Mouse (Mus musculus) heart, embryonic 14.5 days (tissue): ENCODE measurements at regions not wholly inside any gene's neighbourhood (a gene's known extent, or its start where the extent isn't known, plus 50 kb on each side); places are given as distances from the start of the nearest gene placed in this dataset.

Experiments
- ATAC-seq: fragments of 200-750 bp; cut with Nextera tagmentation; 2 replicates; pipeline ENCODE4 v1.8.0; 2017; ENCODE audit warnings: low read depth, moderate TSS enrichment; ENCODE audit not compliant: insufficient number of reproducible peaks, insufficient read depth, low FRiP score
- H3K27ac ChIP-seq, 2 experiments: fragments of 200-500 bp in 1 of 2; fragments of 300-500 bp in 1 of 2; sonication (generic) in 1 of 2; replicated peaks in 1 of 2; 2 replicates each; pipeline ENCODE4 v1.5.1; 2012 to 2014; ENCODE audit warnings: low read depth in 2 of 2, low read length in 2 of 2, control low read depth in 1 of 2, mild to moderate bottlenecking in 1 of 2, mixed read lengths in 1 of 2; ENCODE audit not compliant: control insufficient read depth in 1 of 2, insufficient read depth in 1 of 2
- H3K27me3 ChIP-seq: fragments of 300-500 bp; sonication (generic); 2 replicates; pipeline ENCODE4 v1.6.1; 2014; ENCODE audit warnings: mild to moderate bottlenecking, low read length, control low read depth; ENCODE audit not compliant: control insufficient read depth, insufficient read depth
- H3K36me3 ChIP-seq: fragments of 300-500 bp; sonication (generic); 2 replicates; pipeline ENCODE4 v1.6.1; 2014; ENCODE audit warnings: mild to moderate bottlenecking, control low read depth, low read length, mixed read lengths; ENCODE audit not compliant: control insufficient read depth, insufficient read depth
- H3K4me1 ChIP-seq, 2 experiments: fragments of 200-500 bp in 1 of 2; fragments of 300-500 bp in 1 of 2; sonication (generic) in 1 of 2; 2 replicates each; pipeline ENCODE4 v1.6.1; 2012 to 2014; ENCODE audit warnings: low read length in 2 of 2, control low read depth in 1 of 2, mixed read lengths in 1 of 2; ENCODE audit not compliant: control insufficient read depth in 2 of 2, insufficient read depth in 2 of 2
- H3K4me2 ChIP-seq: fragments of 300-500 bp; sonication (generic); 2 replicates; pipeline ENCODE4 v1.6.1; 2014; ENCODE audit warnings: mild to moderate bottlenecking, low read length
- H3K4me3 ChIP-seq, 2 experiments: fragments of 200-500 bp in 1 of 2; fragments of 300-500 bp in 1 of 2; sonication (generic) in 1 of 2; 2 replicates each; pipeline ENCODE4 v1.5.1; 2012 to 2014; ENCODE audit warnings: low read length in 2 of 2, mild to moderate bottlenecking in 2 of 2, control low read depth in 1 of 2, low read depth in 1 of 2, moderate library complexity in 1 of 2; ENCODE audit not compliant: control insufficient read depth in 1 of 2, insufficient read depth in 1 of 2
- H3K9ac ChIP-seq: fragments of 300-500 bp; sonication (generic); 2 replicates; pipeline ENCODE4 v1.6.1; 2014; ENCODE audit warnings: mild to moderate bottlenecking, low read length
- H3K9me3 ChIP-seq: fragments of 300-500 bp; sonication (generic); 2 replicates; pipeline ENCODE4 v1.6.1; 2016; ENCODE audit warnings: low read length, control low read depth; ENCODE audit not compliant: control insufficient read depth
- WGBS: fragments of 180-500 bp; shearing (Covaris S2); extraction: QIAGEN DNeasy Blood & Tissue Kit; methylation state at CpG from one replicate; pipeline ENCODE4 v1.1.7; 2014; 5-methylcytosine and 5-hydroxymethylcytosine counted together

DNA sequence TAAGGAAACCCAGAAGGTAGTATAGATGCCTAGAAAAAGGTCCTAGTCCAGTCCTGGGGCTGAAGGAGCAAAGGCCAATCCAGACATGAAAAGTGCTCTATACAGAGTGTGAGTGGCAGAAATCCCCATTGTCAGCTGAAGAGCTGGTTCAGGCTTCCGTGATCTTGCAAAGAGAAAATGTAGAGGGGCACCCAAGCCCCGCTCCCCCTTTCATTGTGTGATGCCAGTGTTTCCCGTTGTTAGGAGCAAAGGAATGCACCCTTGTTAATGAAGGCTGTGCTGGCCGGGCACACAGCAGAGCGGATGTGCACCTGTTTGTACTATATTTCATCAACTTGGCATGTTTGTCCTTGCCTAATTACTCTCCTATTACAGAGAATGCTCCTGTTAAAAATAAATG lies 492.5 kb downstream of the Mdfic start:
- no peaks in the 10 kb centered on the region for H3K27me3 ChIP-seq
- no peak overlapping the region for H3K27ac ChIP-seq
- 62% methylated on average over 5 of the region's 5 CpGs for WGBS
- no peak overlapping the region for H3K4me3 ChIP-seq
- H3K9me3 ChIP-seq: no peaks in the 10 kb centered on the region
- H3K4me1 ChIP-seq: no peaks in the 10 kb centered on the region
- H3K36me3 ChIP-seq: no peaks in the 10 kb centered on the region
- ATAC-seq: no peak
- no peak overlapping the region for H3K4me2 ChIP-seq
- H3K9ac ChIP-seq: no peak overlapping the region

GRCm38 (mm10) chr6:16213635-16214034 lies 493.2 kb downstream of the Mdfic start:
- Histone ChIP-seq H3K4me3 (no peak overlapping the region), H3K27ac (no peak overlapping the region), H3K27me3 (no peaks in the 10 kb centered on the region), H3K9ac (no peak overlapping the region), H3K4me1 (no peaks in the 10 kb centered on the region), H3K4me2 (no peak overlapping the region), H3K36me3 (no peaks in the 10 kb centered on the region), H3K9me3 (no peaks in the 10 kb centered on the region)
- 85% methylated on average over 4 of the region's 4 CpGs for WGBS
- ATAC-seq: no peak

DNA sequence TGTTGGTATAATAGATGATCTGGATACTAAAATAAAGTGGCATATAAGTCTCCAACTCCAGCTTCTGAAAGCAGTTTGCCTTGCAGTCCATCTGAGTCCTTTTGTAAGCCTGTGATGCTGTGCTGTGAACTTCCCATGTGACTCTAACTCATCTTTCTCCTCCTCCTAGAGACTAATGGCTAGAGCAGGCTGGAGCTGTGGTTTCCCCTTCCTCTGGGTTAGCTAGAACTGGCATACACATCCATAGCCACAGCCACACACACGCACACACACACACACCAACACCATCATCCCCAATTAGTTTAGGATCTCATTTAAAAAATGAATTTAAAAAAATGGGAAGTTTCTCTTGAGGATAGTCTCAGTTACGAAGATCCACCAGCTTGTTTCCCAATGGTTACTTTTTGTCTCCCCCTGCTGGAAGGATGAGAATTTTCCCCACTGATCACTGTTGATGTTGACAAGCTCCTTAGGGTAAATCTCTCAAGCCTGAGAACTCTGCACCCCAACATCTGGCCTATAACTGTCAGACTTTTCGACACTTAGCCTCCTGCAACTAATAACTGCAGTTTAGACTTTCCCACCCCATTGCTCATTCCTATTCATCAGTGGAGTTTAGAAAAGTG lies 500.7 kb downstream of the Mdfic start:
- no peak overlapping the region for H3K27ac ChIP-seq
- 30% methylated on average over 3 of the region's 3 CpGs for WGBS
- H3K36me3 ChIP-seq: no peaks in the 10 kb centered on the region
- no peaks in the 10 kb centered on the region for H3K27me3 ChIP-seq
- ATAC-seq: no peak
- H3K4me2 ChIP-seq: no peak overlapping the region
- no peaks in the 10 kb centered on the region for H3K4me1 ChIP-seq
- no peak overlapping the region for H3K4me3 ChIP-seq
- H3K9me3 ChIP-seq: no peaks in the 10 kb centered on the region
- H3K9ac ChIP-seq: no peak overlapping the region
